Mouse (Mus musculus): ENCODE results near the gene Med14. TPM values are rescaled to one million over a fixed set of nuclear protein-coding genes. Genes with fewer than 3 reads are reported as not detected.

Gene Med14
- polyA plus RNA-seq (2012; rRNA removed): 10.4 and 12.4 TPM in 2 replicates

DNA sequence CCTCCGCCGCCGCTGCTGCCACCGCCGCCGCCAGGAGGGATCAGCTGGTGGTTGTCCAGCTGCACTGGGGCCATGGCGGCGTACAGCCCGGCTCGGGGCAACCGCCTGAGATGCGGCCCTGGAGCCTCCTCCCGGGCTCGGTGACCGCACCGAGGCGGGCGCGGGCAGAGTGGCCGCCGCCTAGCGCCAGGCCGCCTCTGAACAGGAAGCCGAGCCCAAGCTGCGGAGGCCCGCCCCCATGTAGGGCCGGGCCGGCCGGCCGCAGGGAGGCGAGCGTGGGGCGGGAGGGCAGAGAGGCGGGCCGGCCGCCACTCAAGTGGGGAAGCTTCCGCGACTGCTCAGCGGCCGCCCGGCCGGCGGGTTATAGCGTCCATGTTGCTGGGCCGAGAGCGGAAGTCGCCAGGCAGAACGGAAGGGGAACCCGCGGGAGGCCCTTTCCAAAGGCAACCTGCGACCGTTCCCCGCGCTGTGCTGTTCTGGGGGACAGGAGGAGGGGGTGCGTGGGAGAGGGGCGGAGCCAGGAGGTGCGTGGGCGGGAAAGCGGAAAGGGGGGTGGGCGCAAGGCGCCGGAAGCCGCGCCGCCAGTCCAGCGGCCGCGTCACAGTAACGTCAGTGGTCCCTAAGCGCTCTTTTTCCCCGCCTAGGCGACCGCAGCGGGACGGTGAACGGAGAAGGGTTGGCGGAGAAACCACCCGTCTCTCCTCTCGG is at the start of gene Med14:
Gene Med14, minus strand, starts transcription at position 448 of the 708 bp plus-strand sequence.
- peak; percentile 78 for DNase-seq
- WGBS: 17% methylated on average over 79 of the region's 79 CpGs
- TF ChIP-seq CTCF (IDR thresholded peaks at IDR 0.05; ENCODE audit: insufficient read depth, low read length) (no peak), POLR2A (IDR thresholded peaks at IDR 0.05; ENCODE audit: borderline replicate concordance, extremely low read depth, low read depth, low read length) (peak; percentile 88)
- Histone ChIP-seq H3K4me3 (replicated peaks; ENCODE audit: extremely low read depth, low read depth, low read length) (peak within 1 kb of the TSS; percentile 86), H3K4me1 (ENCODE audit: control insufficient read depth, insufficient read depth, low read length) (no peaks in the 10 kb centered on the region; the same call in 1 of the 2 replicates)

DNA sequence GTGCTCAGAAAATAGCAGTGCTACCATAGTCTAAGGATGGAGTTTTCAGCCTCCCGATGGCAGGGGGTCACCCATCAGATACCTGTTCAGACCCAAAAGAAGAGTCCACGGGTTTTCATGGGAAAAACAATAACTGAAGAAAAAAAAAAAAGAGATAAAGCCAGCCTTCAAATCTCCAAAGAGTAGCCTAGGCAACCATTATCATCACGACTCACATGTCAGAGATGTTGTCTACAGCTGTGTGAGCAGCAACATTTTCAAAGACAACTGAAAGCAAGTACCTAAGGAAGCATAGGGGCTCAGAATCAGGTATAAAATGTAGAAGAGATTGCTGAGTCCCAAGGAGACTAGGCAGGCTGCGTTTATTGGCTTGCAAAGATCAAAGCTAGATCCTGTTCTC is 38.7 kb upstream of the Med14 start:
- Histone ChIP-seq H3K4me3 (replicated peaks; ENCODE audit: extremely low read depth, low read depth, low read length) (no peak overlapping the region), H3K4me1 (ENCODE audit: control insufficient read depth, insufficient read depth, low read length) (no peaks in the 10 kb centered on the region)
- TF ChIP-seq CTCF (IDR thresholded peaks at IDR 0.05; ENCODE audit: insufficient read depth, low read length): no peak
- no peak for TF ChIP-seq POLR2A (IDR thresholded peaks at IDR 0.05; ENCODE audit: borderline replicate concordance, extremely low read depth, low read depth, low read length)
- DNase-seq: no peak
- WGBS: 70% methylated on average over 4 of the region's 4 CpGs

DNA sequence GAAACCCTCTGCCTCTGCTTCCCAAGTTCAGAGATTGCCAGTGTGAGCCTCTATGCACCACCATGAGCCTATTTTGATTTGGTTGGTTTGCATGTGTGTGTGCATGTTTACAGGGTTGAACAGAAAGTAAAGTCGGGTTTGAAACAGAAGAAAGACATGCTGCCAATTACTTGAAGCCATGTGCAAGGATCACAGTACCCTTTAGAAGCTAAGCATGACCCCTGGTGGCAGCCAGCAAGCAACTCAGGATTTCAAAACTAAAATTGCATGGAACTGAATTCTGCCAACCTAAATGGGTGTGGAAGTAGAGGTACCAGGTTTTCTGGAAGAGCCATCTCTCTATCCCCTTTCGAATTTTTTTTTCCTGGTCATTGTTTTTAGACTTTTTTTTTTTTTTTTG is 33.0 kb upstream of the Med14 start:
- Histone ChIP-seq H3K4me1 (ENCODE audit: control insufficient read depth, insufficient read depth, low read length) (peaks cover 2% of the 10 kb centered on the region; the same call in 1 of the 2 replicates), H3K4me3 (replicated peaks; ENCODE audit: extremely low read depth, low read depth, low read length) (no peak overlapping the region)
- TF ChIP-seq CTCF (IDR thresholded peaks at IDR 0.05; ENCODE audit: insufficient read depth, low read length): peak; percentile 47
- no peak for TF ChIP-seq POLR2A (IDR thresholded peaks at IDR 0.05; ENCODE audit: borderline replicate concordance, extremely low read depth, low read depth, low read length)
- 28% methylated on average over 2 of the region's 2 CpGs for WGBS
- no peak for DNase-seq

GRCm38 (mm10) chrX:12791674-12792340 is 29.9 kb upstream of the Med14 start:
- DNase-seq: no peak
- no peak for TF ChIP-seq CTCF (IDR thresholded peaks at IDR 0.05; ENCODE audit: insufficient read depth, low read length)
- no peak for TF ChIP-seq POLR2A (IDR thresholded peaks at IDR 0.05; ENCODE audit: borderline replicate concordance, extremely low read depth, low read depth, low read length)
- 77% methylated on average over 4 of the region's 4 CpGs for WGBS
- Histone ChIP-seq H3K4me1 (ENCODE audit: control insufficient read depth, insufficient read depth, low read length) (peaks cover 2% of the 10 kb centered on the region; the same call in 1 of the 2 replicates), H3K4me3 (replicated peaks; ENCODE audit: extremely low read depth, low read depth, low read length) (no peak overlapping the region)

- Histone ChIP-seq H3K4me1 (ENCODE audit: control insufficient read depth, insufficient read depth, low read length) (peaks cover 5% of the 10 kb centered on the region), H3K4me3 (replicated peaks; ENCODE audit: extremely low read depth, low read depth, low read length) (no peak overlapping the region)
- DNase-seq: no peak
- TF ChIP-seq CTCF (IDR thresholded peaks at IDR 0.05; ENCODE audit: insufficient read depth, low read length) (no peak), POLR2A (IDR thresholded peaks at IDR 0.05; ENCODE audit: borderline replicate concordance, extremely low read depth, low read depth, low read length) (no peak)
- WGBS: 53% methylated on average over 3 of the region's 3 CpGs
These were observed 11.4 kb upstream of the Med14 start for GRCm38 (mm10) chrX:12773236-12773635.

- 38% methylated on average over 2 of the region's 2 CpGs for WGBS
- no peak for DNase-seq
- Histone ChIP-seq H3K4me3 (replicated peaks; ENCODE audit: extremely low read depth, low read depth, low read length) (no peak overlapping the region), H3K4me1 (ENCODE audit: control insufficient read depth, insufficient read depth, low read length) (peaks cover 5% of the 10 kb centered on the region)
- no peak for TF ChIP-seq POLR2A (IDR thresholded peaks at IDR 0.05; ENCODE audit: borderline replicate concordance, extremely low read depth, low read depth, low read length)
- no peak for TF ChIP-seq CTCF (IDR thresholded peaks at IDR 0.05; ENCODE audit: insufficient read depth, low read length)
These were observed 9.7 kb upstream of the Med14 start for GRCm38 (mm10) chrX:12771561-12771960.

DNA sequence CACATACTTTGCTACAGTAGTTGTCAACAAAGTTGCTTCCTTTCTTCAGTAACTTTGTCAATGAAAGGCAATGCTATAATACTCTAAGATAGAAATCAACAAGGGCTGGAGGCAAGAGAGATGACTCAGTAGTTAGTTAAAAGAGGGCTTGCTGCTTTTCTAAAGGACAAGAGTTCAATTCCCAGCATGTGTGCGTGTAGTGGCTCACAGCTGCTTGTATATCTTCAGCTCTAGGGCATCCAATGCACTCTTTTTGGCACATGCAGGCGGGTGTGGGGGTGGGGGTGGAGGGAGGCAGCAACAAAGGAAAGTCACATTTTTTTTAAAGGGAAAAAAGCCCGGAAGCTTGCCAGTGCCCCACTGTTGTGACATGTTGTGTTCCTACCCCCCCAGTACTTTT is 6.7 kb upstream of the Med14 start:
- 54% methylated on average over 3 of the region's 3 CpGs for WGBS
- DNase-seq: no peak
- TF ChIP-seq POLR2A (IDR thresholded peaks at IDR 0.05; ENCODE audit: borderline replicate concordance, extremely low read depth, low read depth, low read length): no peak
- no peak for TF ChIP-seq CTCF (IDR thresholded peaks at IDR 0.05; ENCODE audit: insufficient read depth, low read length)
- Histone ChIP-seq H3K4me1 (ENCODE audit: control insufficient read depth, insufficient read depth, low read length) (peaks cover 4% of the 10 kb centered on the region), H3K4me3 (replicated peaks; ENCODE audit: extremely low read depth, low read depth, low read length) (no peak overlapping the region)

- no peak overlapping the region for H3K4me3 ChIP-seq (replicated peaks; ENCODE audit: extremely low read depth, low read depth, low read length)
- 49% methylated on average over 4 of the region's 4 CpGs for WGBS
- TF ChIP-seq POLR2A (IDR thresholded peaks at IDR 0.05; ENCODE audit: borderline replicate concordance, extremely low read depth, low read depth, low read length) (no peak), CTCF (IDR thresholded peaks at IDR 0.05; ENCODE audit: insufficient read depth, low read length) (no peak)
- no peak for DNase-seq
- peaks cover 3% of the 10 kb centered on the region; the same call in 1 of the 2 replicates for H3K4me1 ChIP-seq (ENCODE audit: control insufficient read depth, insufficient read depth, low read length)
These were observed 5.1 kb upstream of the Med14 start for GRCm38 (mm10) chrX:12766846-12767564.

DNA sequence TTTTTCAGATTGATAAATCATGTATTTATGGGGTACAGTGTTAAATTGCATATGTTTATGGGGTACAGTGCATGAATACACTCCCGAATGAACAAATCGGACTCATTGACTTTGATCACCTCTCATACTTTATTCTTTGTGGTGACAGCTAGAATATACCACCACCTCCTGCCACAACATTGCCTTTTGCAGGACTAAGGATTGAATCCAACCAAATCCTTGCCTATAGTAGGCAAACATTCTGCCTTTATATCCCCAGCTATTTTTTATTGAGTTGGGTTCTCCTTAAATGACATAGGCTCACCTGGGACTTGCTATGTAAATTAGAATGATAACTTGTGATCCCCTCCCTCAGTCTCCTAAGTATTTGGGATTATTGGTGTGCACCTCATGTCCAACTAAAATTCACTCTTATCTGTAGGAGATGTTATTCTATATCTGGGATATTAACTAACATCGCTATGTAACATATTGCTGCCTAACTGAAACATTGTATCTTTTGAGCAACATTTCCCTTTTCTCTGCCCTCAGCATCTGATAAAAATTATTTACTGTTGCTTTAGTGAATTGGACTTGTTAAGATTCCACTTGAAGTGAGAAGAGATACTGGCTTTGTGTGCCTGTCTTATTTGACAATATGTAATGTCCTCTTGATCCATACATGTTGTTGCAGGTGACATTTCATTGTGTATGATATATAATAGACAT is 1.4 kb upstream of the Med14 start:
- H3K4me3 ChIP-seq (replicated peaks; ENCODE audit: extremely low read depth, low read depth, low read length): no peak overlapping the region
- no peak for TF ChIP-seq POLR2A (IDR thresholded peaks at IDR 0.05; ENCODE audit: borderline replicate concordance, extremely low read depth, low read depth, low read length)
- TF ChIP-seq CTCF (IDR thresholded peaks at IDR 0.05; ENCODE audit: insufficient read depth, low read length): no peak
- no peak for DNase-seq
- H3K4me1 ChIP-seq (ENCODE audit: control insufficient read depth, insufficient read depth, low read length): no peaks in the 10 kb centered on the region; the same call in 1 of the 2 replicates
- WGBS: 78% methylated on average over 3 of the region's 3 CpGs

All from lung, adult 2 months (tissue).